Mouse (Mus musculus) hindbrain, embryonic 14.5 days (tissue): Measurements from ENCODE around the gene Prex1. TPM values are rescaled to one million over a fixed set of nuclear protein-coding genes. Genes with fewer than 3 reads are reported as not detected.
A peak's percentile ranks its signal among the peaks of the same experiment; 100 is the strongest.

Experiments used
- ATAC-seq: fragments of 200-750 bp; cut with Nextera tagmentation; 2 replicates; pipeline ENCODE4 v1.8.0; 2017; ENCODE audit warnings: moderate number of reproducible peaks, mild to moderate bottlenecking, moderate TSS enrichment, moderate library complexity; ENCODE audit not compliant: low FRiP score
- DNase-seq: peaks from one replicate; pipeline ENCODE4 v3.0.0-alpha.2; 2015; ENCODE audit warnings: low spot score
- H3K27ac ChIP-seq: fragments of 300-500 bp; sonication (generic); 2 replicates; pipeline ENCODE4 v1.5.1; 2014; ENCODE audit warnings: mild to moderate bottlenecking, moderate library complexity
- H3K27me3 ChIP-seq: fragments of 300-500 bp; sonication (generic); 2 replicates; pipeline ENCODE4 v1.6.1; 2014; ENCODE audit warnings: mild to moderate bottlenecking, low read length, mixed read lengths; ENCODE audit not compliant: control insufficient read depth, insufficient read depth
- H3K36me3 ChIP-seq: fragments of 300-500 bp; sonication (generic); replicated peaks from 2 replicates; pipeline ENCODE4 v1.6.1; 2014; ENCODE audit not compliant: control insufficient read depth, insufficient read depth
- H3K4me1 ChIP-seq: fragments of 300-500 bp; sonication (generic); replicated peaks from 2 replicates; pipeline ENCODE4 v1.6.1; 2014; ENCODE audit warnings: antibody characterized with exemption, low read length, mixed read lengths; ENCODE audit not compliant: control insufficient read depth, insufficient read depth
- H3K4me2 ChIP-seq: fragments of 300-500 bp; sonication (generic); replicated peaks from 2 replicates; pipeline ENCODE4 v1.6.1; 2014; ENCODE audit warnings: mild to moderate bottlenecking, moderate library complexity
- H3K4me3 ChIP-seq: fragments of 300-500 bp; sonication (generic); replicated peaks from 2 replicates; pipeline ENCODE4 v1.5.1; 2014; ENCODE audit warnings: mild to moderate bottlenecking, low read length
- H3K9ac ChIP-seq: fragments of 300-500 bp; sonication (generic); 2 replicates; pipeline ENCODE4 v1.6.1; 2014
- H3K9me3 ChIP-seq: fragments of 300-500 bp; sonication (generic); 2 replicates; pipeline ENCODE4 v1.6.1; 2016; ENCODE audit warnings: low read length; ENCODE audit not compliant: control insufficient read depth
- WGBS: fragments of 180-500 bp; shearing (Covaris S2); extraction: QIAGEN DNeasy Blood & Tissue Kit; methylation state at CpG from one replicate; pipeline ENCODE4 v1.1.7; 2014; 5-methylcytosine and 5-hydroxymethylcytosine counted together
- polyA plus RNA-seq: library from polyadenylated mRNA; unstranded; fragments of >200 nt; fragmentation: Nextera tagmentation; extraction: Ambion mirVana; gene quantifications from 2 replicates; pipeline ENCODE4 v1.2.1, GENCODE M21; 2014

The Prex1 gene
- polyA plus RNA-seq, 1 experiment from 2014 or later: 27.3 TPM

DNA sequence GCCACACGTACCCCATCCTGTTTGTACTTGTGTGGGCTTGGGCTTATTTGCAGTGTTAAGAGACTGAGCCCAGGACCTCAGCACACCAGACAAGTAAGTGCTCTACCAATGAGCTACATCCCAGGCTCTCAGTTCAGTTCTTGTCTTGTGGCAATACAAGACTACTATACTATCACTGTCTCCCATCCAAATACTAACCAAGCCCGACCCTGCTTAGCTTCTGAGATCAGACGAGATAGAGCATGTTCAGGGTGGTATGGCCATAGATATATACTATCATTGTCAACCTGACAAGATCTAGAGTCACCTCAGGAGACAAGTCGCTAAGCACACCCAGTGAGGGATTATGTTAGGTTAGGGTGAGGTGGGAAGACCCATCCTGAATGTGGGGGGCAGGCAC lies 58.8 kb downstream of the Prex1 start:
- Histone ChIP-seq H3K27me3 (no peaks in the 10 kb centered on the region), H3K9ac (no peak overlapping the region), H3K27ac (no peak overlapping the region), H3K4me2 (no peak overlapping the region), H3K36me3 (no peaks in the 10 kb centered on the region), H3K9me3 (no peaks in the 10 kb centered on the region), H3K4me3 (no peak overlapping the region), H3K4me1 (peaks cover 34% of the 10 kb centered on the region)
- no peak for DNase-seq
- WGBS: 83% methylated on average over 4 of the region's 4 CpGs
- no peak for ATAC-seq

DNA sequence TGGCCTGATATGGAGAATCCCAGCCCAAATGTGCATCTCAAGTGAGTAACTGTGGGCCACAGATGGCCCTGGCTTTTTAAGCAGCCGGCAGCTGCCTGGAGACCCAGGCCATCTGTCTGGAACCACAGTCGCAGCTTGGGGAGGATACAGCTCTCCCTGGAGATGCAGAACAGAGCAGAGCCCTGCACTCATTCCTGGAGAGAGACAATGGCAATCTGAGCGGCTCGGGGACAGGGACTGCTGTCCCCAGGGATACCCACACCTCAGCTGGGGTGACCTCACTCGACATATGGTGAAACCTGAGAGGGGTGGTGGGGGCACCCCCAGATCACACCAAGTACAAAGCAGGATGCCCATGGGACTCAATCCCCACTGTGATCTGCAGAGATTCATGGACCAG lies 60.1 kb downstream of the Prex1 start:
- Histone ChIP-seq H3K27me3 (no peaks in the 10 kb centered on the region), H3K36me3 (no peaks in the 10 kb centered on the region), H3K9me3 (no peaks in the 10 kb centered on the region), H3K27ac (no peak overlapping the region), H3K4me1 (peaks cover 34% of the 10 kb centered on the region), H3K4me2 (no peak overlapping the region), H3K4me3 (no peak overlapping the region), H3K9ac (no peak overlapping the region)
- ATAC-seq (no peak), DNase-seq (no peak)
- 13% methylated on average over 5 of the region's 5 CpGs for WGBS

DNA sequence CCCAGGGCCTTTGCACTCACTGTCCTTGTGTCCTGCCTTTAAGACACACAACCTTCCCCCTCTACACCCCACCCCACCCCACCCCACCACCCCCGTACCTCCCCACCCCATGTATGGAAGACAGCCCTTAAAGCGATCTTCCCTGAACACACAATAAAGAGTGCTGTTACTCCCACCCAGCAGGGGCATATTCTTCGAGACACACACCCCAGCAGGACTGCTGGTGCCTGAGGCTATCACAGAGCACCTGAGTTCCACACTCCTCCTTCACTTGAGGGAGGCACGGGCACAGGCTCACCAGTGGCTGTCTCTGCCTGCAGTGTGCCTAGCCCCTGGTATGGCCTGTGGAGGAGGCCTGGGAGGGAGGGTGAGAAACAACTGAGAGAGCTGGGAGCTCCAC lies 61.0 kb downstream of the Prex1 start:
- WGBS: 55% methylated on average over 4 of the region's 4 CpGs
- H3K4me1 ChIP-seq: peaks cover 30% of the 10 kb centered on the region
- H3K27me3 ChIP-seq: no peaks in the 10 kb centered on the region
- no peak for ATAC-seq
- H3K4me2 ChIP-seq: no peak overlapping the region
- no peak overlapping the region for H3K27ac ChIP-seq
- H3K9me3 ChIP-seq: no peaks in the 10 kb centered on the region
- DNase-seq: no peak
- no peak overlapping the region for H3K9ac ChIP-seq
- no peak overlapping the region for H3K4me3 ChIP-seq
- no peaks in the 10 kb centered on the region for H3K36me3 ChIP-seq

DNA sequence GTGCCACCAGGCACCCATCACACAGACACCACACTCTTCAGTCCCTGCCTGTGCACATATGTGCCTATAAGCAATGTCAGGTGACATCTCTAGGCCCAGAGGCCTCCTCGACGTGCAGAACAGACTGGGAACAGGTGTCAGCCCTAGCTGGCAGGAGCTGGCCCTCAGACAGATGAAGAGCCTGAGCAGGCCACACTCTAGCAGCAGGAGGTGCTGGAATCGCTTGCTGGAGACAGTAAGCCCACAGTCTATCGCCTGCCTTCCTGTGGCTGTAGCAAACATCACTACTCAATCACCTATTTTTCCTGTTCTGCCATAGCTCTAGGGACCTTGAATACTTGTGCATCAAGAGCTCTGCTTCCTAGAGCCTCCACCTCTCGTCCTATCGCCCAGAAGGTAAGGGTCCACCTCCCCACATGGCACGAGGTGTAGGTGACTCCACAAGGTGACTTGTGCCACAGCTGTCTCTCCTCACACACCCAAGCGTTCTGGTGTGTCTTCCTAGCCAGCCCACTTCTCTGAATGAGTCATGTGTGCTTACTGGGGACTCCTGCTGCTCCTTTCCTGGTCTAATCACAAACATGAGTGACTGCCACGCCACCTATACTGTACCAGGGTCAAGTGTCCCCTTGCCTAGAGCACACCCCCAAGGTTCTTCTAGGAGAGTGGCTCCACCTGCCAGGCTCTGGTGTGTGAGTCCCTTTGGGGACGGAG lies 62.2 kb downstream of the Prex1 start:
- ATAC-seq: no peak
- no peaks in the 10 kb centered on the region for H3K36me3 ChIP-seq
- H3K27me3 ChIP-seq: no peaks in the 10 kb centered on the region
- no peaks in the 10 kb centered on the region for H3K9me3 ChIP-seq
- WGBS: 74% methylated on average over 10 of the region's 10 CpGs
- peaks cover 18% of the 10 kb centered on the region for H3K4me1 ChIP-seq
- H3K27ac ChIP-seq: no peak overlapping the region
- no peak for DNase-seq
- no peak overlapping the region for H3K4me3 ChIP-seq
- no peak overlapping the region for H3K4me2 ChIP-seq
- H3K9ac ChIP-seq: no peak overlapping the region

DNA sequence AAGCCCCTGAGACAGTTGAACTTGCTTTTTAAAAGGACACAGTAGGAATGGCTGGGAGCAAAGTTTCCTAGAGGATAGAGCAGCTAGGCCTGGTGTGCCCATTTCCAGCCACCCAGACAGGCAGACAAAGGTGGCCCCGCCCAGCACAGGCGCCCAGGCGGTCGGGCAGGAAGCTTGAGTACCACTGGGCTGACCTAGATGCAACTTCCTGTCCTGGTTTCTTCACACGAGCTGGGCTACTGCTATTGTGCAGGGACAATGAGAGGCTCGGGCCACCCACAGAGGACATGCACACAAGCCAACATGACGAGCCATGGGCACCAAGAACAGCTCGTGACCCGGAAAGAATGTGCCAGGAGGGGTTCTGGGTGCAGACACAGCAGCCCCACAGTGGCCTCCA lies 63.2 kb downstream of the Prex1 start:
- Histone ChIP-seq H3K4me3 (no peak overlapping the region), H3K9ac (no peak overlapping the region), H3K36me3 (no peaks in the 10 kb centered on the region), H3K27me3 (no peaks in the 10 kb centered on the region), H3K27ac (0 out of 2 replicates have a peak overlapping the region, but pooled peaks have one; percentile 27), H3K4me1 (peaks cover 8% of the 10 kb centered on the region), H3K4me2 (no peak overlapping the region), H3K9me3 (no peaks in the 10 kb centered on the region)
- DNase-seq: no peak
- WGBS: 30% methylated on average over 9 of the region's 9 CpGs
- no peak for ATAC-seq

DNA sequence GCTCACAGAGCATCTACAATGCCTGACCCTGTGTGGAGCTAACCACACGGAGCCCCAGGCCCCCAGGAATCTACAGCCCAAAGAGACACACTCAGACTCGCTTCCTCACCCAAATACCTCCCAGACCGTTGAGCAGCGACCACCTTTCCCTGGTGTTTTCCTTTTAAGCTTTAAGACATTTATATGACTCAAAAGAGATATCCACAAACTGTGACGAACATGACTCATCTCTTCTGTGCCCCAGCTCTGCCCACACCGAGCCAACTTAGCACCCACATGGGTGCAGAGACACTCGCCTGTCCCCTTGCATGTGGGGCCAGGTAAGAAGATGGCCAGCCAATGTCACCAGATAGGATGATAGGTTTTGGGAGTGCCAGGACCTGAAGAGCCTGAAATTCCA lies 66.4 kb downstream of the Prex1 start:
- 0 out of 2 replicates have a peak, but pooled peaks cover 7% of the 10 kb centered on the region for H3K4me1 ChIP-seq
- H3K9ac ChIP-seq: no peak overlapping the region
- no peak overlapping the region for H3K27ac ChIP-seq
- ATAC-seq (no peak), DNase-seq (no peak)
- no peak overlapping the region for H3K4me3 ChIP-seq
- no peak overlapping the region for H3K4me2 ChIP-seq
- WGBS: 76% methylated on average over 7 of the region's 7 CpGs
- no peaks in the 10 kb centered on the region for H3K9me3 ChIP-seq
- H3K36me3 ChIP-seq: no peaks in the 10 kb centered on the region
- no peaks in the 10 kb centered on the region for H3K27me3 ChIP-seq

DNA sequence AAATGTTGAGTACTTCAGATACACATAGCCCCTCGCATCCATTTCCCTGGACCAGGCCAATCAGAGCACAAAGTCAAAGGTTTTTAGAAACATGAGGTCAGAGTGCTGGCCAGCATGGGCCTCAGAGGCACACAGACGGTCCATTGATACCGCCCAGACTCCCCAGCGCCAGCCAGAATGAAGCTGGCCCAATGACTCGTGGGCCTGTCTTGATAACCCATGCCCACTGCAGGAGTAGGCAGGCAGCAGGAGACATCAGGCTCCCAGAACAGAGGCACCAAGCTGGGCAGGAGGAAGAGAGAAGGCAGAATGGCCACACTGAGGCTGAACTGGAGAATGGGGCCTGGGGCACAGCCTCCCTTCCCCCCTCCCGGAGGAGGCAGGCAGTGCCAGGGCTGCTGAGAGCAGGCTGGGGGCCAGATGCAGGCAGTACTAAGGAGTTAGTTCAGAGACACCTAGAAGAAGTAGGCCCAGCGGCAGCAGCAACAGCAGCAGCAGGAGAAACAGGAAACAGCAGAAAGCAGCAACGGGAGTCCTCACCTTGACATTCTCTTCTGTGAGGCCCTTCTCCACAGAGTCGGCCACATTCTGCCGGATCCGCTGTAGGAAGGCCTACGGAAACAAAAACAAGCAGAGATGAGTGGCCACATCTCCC lies 67.1 kb downstream of the Prex1 start:
- ATAC-seq (no peak), DNase-seq (no peak)
- no peak overlapping the region for H3K4me2 ChIP-seq
- no peak overlapping the region for H3K9ac ChIP-seq
- 0 out of 2 replicates have a peak, but pooled peaks cover 7% of the 10 kb centered on the region for H3K4me1 ChIP-seq
- 64% methylated on average over 12 of the region's 12 CpGs for WGBS
- no peaks in the 10 kb centered on the region for H3K27me3 ChIP-seq
- H3K36me3 ChIP-seq: no peaks in the 10 kb centered on the region
- H3K27ac ChIP-seq: no peak overlapping the region; the same call in 1 of the 2 replicates
- no peak overlapping the region for H3K4me3 ChIP-seq
- no peaks in the 10 kb centered on the region for H3K9me3 ChIP-seq

DNA sequence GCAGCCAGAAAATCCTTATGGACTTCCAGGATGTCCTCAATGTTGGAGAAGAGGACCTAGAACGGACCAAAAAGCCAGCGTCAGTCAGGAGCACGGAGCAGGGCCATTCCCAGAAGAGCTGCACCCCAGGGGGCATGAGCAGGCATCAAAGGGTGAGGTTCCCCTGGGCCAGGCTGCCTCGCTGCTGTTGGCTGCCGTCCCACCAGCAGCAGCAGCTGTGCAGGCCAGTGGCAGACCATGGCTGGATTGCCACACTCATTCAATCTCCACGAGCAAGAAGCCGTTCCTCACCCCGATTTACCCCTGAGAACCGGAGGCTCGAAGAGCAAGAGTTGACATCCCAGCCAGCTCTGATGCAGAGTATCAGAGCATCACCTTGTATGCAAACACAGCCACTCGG lies 68.8 kb downstream of the Prex1 start:
- Histone ChIP-seq H3K4me2 (no peak overlapping the region), H3K4me3 (no peak overlapping the region), H3K9ac (no peak overlapping the region), H3K27ac (no peak overlapping the region), H3K27me3 (no peaks in the 10 kb centered on the region), H3K36me3 (no peaks in the 10 kb centered on the region), H3K4me1 (no peaks in the 10 kb centered on the region), H3K9me3 (0 out of 2 replicates have a peak, but pooled peaks cover 5% of the 10 kb centered on the region)
- WGBS: 67% methylated on average over 11 of the region's 11 CpGs
- DNase-seq (no peak), ATAC-seq (no peak)

DNA sequence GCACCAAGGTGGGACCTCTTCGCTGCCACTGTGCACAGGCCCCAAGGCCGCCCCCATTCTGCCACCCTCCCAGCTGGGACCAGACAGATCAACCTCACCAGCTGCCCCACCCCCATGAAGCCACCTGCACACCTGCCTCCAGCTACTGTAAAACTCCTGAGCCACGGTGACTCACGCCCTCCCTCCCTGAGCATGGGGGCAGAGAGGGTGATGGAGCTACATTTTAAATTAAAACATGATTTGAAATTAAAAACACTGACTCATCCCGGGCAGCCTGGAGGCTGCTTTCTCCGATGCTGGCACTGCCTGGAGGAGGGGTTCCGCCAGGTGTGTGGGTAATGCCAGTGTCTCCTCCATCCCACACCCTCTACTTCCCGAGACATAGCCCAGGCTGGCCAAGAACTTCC lies 71.0 kb downstream of the Prex1 start:
- Histone ChIP-seq H3K9me3 (0 out of 2 replicates have a peak, but pooled peaks cover 5% of the 10 kb centered on the region), H3K27ac (no peak overlapping the region)
- 85% methylated on average over 8 of the region's 8 CpGs for WGBS

More for the DNA sequence above, 71.0 kb downstream of the Prex1 start:
- Histone ChIP-seq H3K4me3 (no peak overlapping the region), H3K9ac (no peak overlapping the region), H3K4me2 (no peak overlapping the region), H3K27me3 (no peaks in the 10 kb centered on the region), H3K36me3 (no peaks in the 10 kb centered on the region), H3K4me1 (no peaks in the 10 kb centered on the region)
- DNase-seq: no peak
- no peak for ATAC-seq
